Mouse (Mus musculus) adrenal gland, postnatal 10 days (tissue): ENCODE results near the gene Fads3. TPM values are rescaled to one million over a fixed set of nuclear protein-coding genes. Genes with fewer than 3 reads are reported as not detected.

Experiments
- total RNA-seq, 2 experiments: library from RNA; stranded (reverse); gene quantifications; 2 replicates each; pipeline ENCODE4 v1.2.3; 2021

Fads3 gene
- total RNA-seq, 2 experiments from 2014 or later = 11.1 to 14.7 TPM

Other genes starting within 250 kb of the Fads3 start
- not detected for gene Scgb2a2, start 194.0 kb upstream of the Fads3 start, total RNA-seq
- 10 to 100 TPM; 25.4 to 42.4 TPM for gene Incenp, start 142.0 kb upstream of the Fads3 start, total RNA-seq
- 1,000 to 10,000 TPM; 2,032 to 2,040 TPM for gene Fth1, start 61.0 kb upstream of the Fads3 start, total RNA-seq
- under 1 TPM; 0.39 to 0.45 TPM for gene Best1, start 39.9 kb upstream of the Fads3 start, total RNA-seq
- gene Rab3il1, start 39.9 kb upstream of the Fads3 start, total RNA-seq = 10 to 100 TPM in 1 of 2 experiments, 1 to 10 TPM in 1; 10.0 to 15.0 TPM
- 100 to 1,000 TPM; 344 to 595 TPM for gene Fads2, start 60.2 kb downstream of the Fads3 start, total RNA-seq
- gene Fads1, start 141.3 kb downstream of the Fads3 start, total RNA-seq = 100 to 1,000 TPM; 177 to 270 TPM
- 100 to 1,000 TPM; 166 to 181 TPM for gene Tmem258, start 162.4 kb downstream of the Fads3 start, total RNA-seq
- gene Fen1, start 162.6 kb downstream of the Fads3 start, total RNA-seq = 10 to 100 TPM; 20.7 to 21.9 TPM
- gene Myrf, start 199.2 kb downstream of the Fads3 start, total RNA-seq = 1 to 10 TPM; 4.9 to 6.4 TPM